Mouse (Mus musculus): ENCODE measurements around the gene Celsr1.
"Not testable (repeated sequence)": the region's sequence is repeated elsewhere in the genome, so short reads cannot be mapped to it uniquely, and the experiment has no call there.

Gene Celsr1

GRCm38 (mm10) chr15:86064191-86064849 lies 30.7 kb upstream of the Celsr1 start:
- no peak for DNase-seq

- no peak for DNase-seq
Observed at GRCm38 (mm10) chr15:86061848-86062481, 28.4 kb upstream of the Celsr1 start.

- DNase-seq: no peak
Observed at GRCm38 (mm10) chr15:86061221-86061620, 27.6 kb upstream of the Celsr1 start.

GRCm38 (mm10) chr15:86060581-86060980 lies 27.0 kb upstream of the Celsr1 start:
- no peak for DNase-seq

GRCm38 (mm10) chr15:86059835-86060380 lies 26.3 kb upstream of the Celsr1 start:
- DNase-seq: no peak

GRCm38 (mm10) chr15:86058931-86059834 lies 25.6 kb upstream of the Celsr1 start:
- DNase-seq: no peak

- DNase-seq: peak; percentile 82
Observed at GRCm38 (mm10) chr15:86058394-86058915, 24.9 kb upstream of the Celsr1 start.

- no peak for DNase-seq
Observed at GRCm38 (mm10) chr15:86057908-86058307, 24.3 kb upstream of the Celsr1 start.

GRCm38 (mm10) chr15:86057413-86057812 lies 23.8 kb upstream of the Celsr1 start, which contains the start of gene Gramd4:
Gene Gramd4 (plus strand): TSS chr15:86057695.
- DNase-seq: no peak

- DNase-seq: no peak
Observed at GRCm38 (mm10) chr15:86056221-86056760, 22.7 kb upstream of the Celsr1 start.

- not testable (repeated sequence) for DNase-seq
Observed at GRCm38 (mm10) chr15:86054861-86055260, 21.3 kb upstream of the Celsr1 start.

- DNase-seq: peak; percentile 87
Observed at GRCm38 (mm10) chr15:86053890-86054536, 20.4 kb upstream of the Celsr1 start.

- no peak for DNase-seq
Observed at GRCm38 (mm10) chr15:86051878-86052478, 18.4 kb upstream of the Celsr1 start.

GRCm38 (mm10) chr15:86051152-86051551 lies 17.6 kb upstream of the Celsr1 start:
- no peak for DNase-seq

- DNase-seq: no peak
Observed at GRCm38 (mm10) chr15:86050170-86050743, 16.7 kb upstream of the Celsr1 start.

GRCm38 (mm10) chr15:86049510-86049909 lies 15.9 kb upstream of the Celsr1 start:
- DNase-seq: no peak

GRCm38 (mm10) chr15:86042364-86042763 lies 8.8 kb upstream of the Celsr1 start:
- DNase-seq: no peak

GRCm38 (mm10) chr15:86041421-86041820 lies 7.8 kb upstream of the Celsr1 start:
- DNase-seq: no peak

- peak; percentile 83 for DNase-seq
Observed at GRCm38 (mm10) chr15:86038802-86039201, 5.2 kb upstream of the Celsr1 start.

- no peak for DNase-seq
Observed at GRCm38 (mm10) chr15:86035913-86036312, 2.3 kb upstream of the Celsr1 start.

- no peak for DNase-seq
Observed at GRCm38 (mm10) chr15:86034781-86035360, 1.3 kb upstream of the Celsr1 start.
